Mouse (Mus musculus) liver, embryonic 13.5 days (tissue): Measurements from ENCODE around the gene Ube2q1. TPM values are rescaled to one million over a fixed set of nuclear protein-coding genes. Genes with fewer than 3 reads are reported as not detected.
A peak's percentile ranks its signal among the peaks of the same experiment; 100 is the strongest.
"Not testable (repeated sequence)": the region's sequence is repeated elsewhere in the genome, so short reads cannot be mapped to it uniquely, and the experiment has no call there.

Experiments
- ATAC-seq: fragments of 200-750 bp; cut with Nextera tagmentation; 2 replicates; pipeline ENCODE4 v1.8.0; 2017; ENCODE audit warnings: low read depth, mild to moderate bottlenecking, moderate number of reproducible peaks, moderate library complexity
- DNase-seq: peaks from one replicate; pipeline ENCODE4 v3.0.0; 2022
- H3K27ac ChIP-seq: fragments of 300-500 bp; sonication (generic); 2 replicates; pipeline ENCODE4 v1.5.1; 2015; ENCODE audit warnings: moderate library complexity, mild to moderate bottlenecking, inconsistent platforms
- H3K27me3 ChIP-seq: fragments of 300-500 bp; sonication (generic); 2 replicates; pipeline ENCODE4 v1.6.1; 2015; ENCODE audit warnings: mild to moderate bottlenecking, inconsistent platforms
- H3K36me3 ChIP-seq: fragments of 300-500 bp; sonication (generic); 2 replicates; pipeline ENCODE4 v1.6.1; 2015; ENCODE audit warnings: mild to moderate bottlenecking, inconsistent platforms
- H3K4me1 ChIP-seq: fragments of 300-500 bp; sonication (generic); replicated peaks from 2 replicates; pipeline ENCODE4 v1.6.1; 2015; ENCODE audit warnings: inconsistent platforms
- H3K4me2 ChIP-seq: fragments of 300-500 bp; sonication (generic); 2 replicates; pipeline ENCODE4 v1.6.1; 2015; ENCODE audit warnings: inconsistent platforms, mild to moderate bottlenecking, moderate library complexity
- H3K4me3 ChIP-seq: fragments of 300-500 bp; sonication (generic); replicated peaks from 2 replicates; pipeline ENCODE4 v1.5.1; 2015; ENCODE audit warnings: mild to moderate bottlenecking, inconsistent platforms
- H3K9ac ChIP-seq: fragments of 300-500 bp; sonication (generic); 2 replicates; pipeline ENCODE4 v1.6.1; 2015; ENCODE audit warnings: mild to moderate bottlenecking, inconsistent platforms
- H3K9me3 ChIP-seq: fragments of 300-500 bp; sonication (generic); replicated peaks from 2 replicates; pipeline ENCODE4 v1.6.1; 2016; ENCODE audit warnings: inconsistent platforms
- WGBS: fragments of 180-500 bp; shearing (Covaris S2); methylation state at CpG from one replicate; pipeline ENCODE4 v1.1.7; 2015; ENCODE audit not compliant: insufficient replicate concordance; 5-methylcytosine and 5-hydroxymethylcytosine counted together
- polyA plus RNA-seq: library from polyadenylated mRNA; unstranded; fragments of >200 nt; fragmentation: Nextera tagmentation; extraction: Ambion mirVana; gene quantifications from 2 replicates; pipeline ENCODE4 v1.2.1, GENCODE M21; 2015

Gene Ube2q1
- polyA plus RNA-seq, 1 experiment from 2014 or later = 3.5 TPM

GRCm38 (mm10) chr3:89794616-89795015 lies 21.2 kb downstream of the Ube2q1 start:
- no peaks in the 10 kb centered on the region for H3K27me3 ChIP-seq
- no peak for ATAC-seq
- no peak overlapping the region for H3K4me3 ChIP-seq
- no peak for DNase-seq
- no peak overlapping the region for H3K9ac ChIP-seq
- no peak overlapping the region for H3K4me2 ChIP-seq
- WGBS = 59% methylated on average over 2 of the region's 2 CpGs
- H3K4me1 ChIP-seq = peaks cover 3% of the 10 kb centered on the region
- no peaks in the 10 kb centered on the region for H3K9me3 ChIP-seq
- H3K36me3 ChIP-seq = no peaks in the 10 kb centered on the region
- no peak overlapping the region for H3K27ac ChIP-seq

GRCm38 (mm10) chr3:89795746-89796145 lies 22.3 kb downstream of the Ube2q1 start:
- Histone ChIP-seq H3K4me2 (no peak overlapping the region), H3K27ac (no peak overlapping the region), H3K27me3 (no peaks in the 10 kb centered on the region), H3K4me3 (no peak overlapping the region), H3K9ac (no peak overlapping the region), H3K36me3 (no peaks in the 10 kb centered on the region), H3K4me1 (peaks cover 4% of the 10 kb centered on the region), H3K9me3 (no peaks in the 10 kb centered on the region)
- 60% methylated on average over 5 of the region's 5 CpGs for WGBS
- DNase-seq (no peak), ATAC-seq (no peak)

GRCm38 (mm10) chr3:89796358-89796757 lies 22.9 kb downstream of the Ube2q1 start:
- no peak overlapping the region for H3K4me3 ChIP-seq
- 21% methylated on average over 4 of the region's 4 CpGs for WGBS
- ATAC-seq = no peak
- no peaks in the 10 kb centered on the region for H3K9me3 ChIP-seq
- H3K27me3 ChIP-seq = no peaks in the 10 kb centered on the region
- no peak for DNase-seq
- H3K36me3 ChIP-seq = no peaks in the 10 kb centered on the region
- no peak overlapping the region for H3K27ac ChIP-seq
- peaks cover 4% of the 10 kb centered on the region for H3K4me1 ChIP-seq
- H3K4me2 ChIP-seq = no peak overlapping the region
- H3K9ac ChIP-seq = no peak overlapping the region

GRCm38 (mm10) chr3:89798518-89798917 lies 25.1 kb downstream of the Ube2q1 start:
- WGBS = 53% methylated on average over 3 of the region's 3 CpGs
- Histone ChIP-seq H3K36me3 (no peaks in the 10 kb centered on the region), H3K9ac (no peak overlapping the region), H3K4me1 (peaks cover 7% of the 10 kb centered on the region), H3K4me2 (no peak overlapping the region), H3K9me3 (no peaks in the 10 kb centered on the region), H3K27ac (no peak overlapping the region), H3K4me3 (no peak overlapping the region), H3K27me3 (no peaks in the 10 kb centered on the region)
- ATAC-seq (no peak), DNase-seq (no peak)

- DNase-seq (no peak), ATAC-seq (no peak)
- Histone ChIP-seq H3K36me3 (no peaks in the 10 kb centered on the region), H3K4me2 (peak overlapping the region; percentile 35), H3K27ac (no peak overlapping the region), H3K9me3 (no peaks in the 10 kb centered on the region), H3K9ac (no peak overlapping the region), H3K4me1 (peaks cover 7% of the 10 kb centered on the region), H3K4me3 (no peak overlapping the region), H3K27me3 (0 out of 2 replicates have a peak, but pooled peaks cover 4% of the 10 kb centered on the region)
- 15% methylated on average over 13 of the region's 13 CpGs for WGBS
These were observed 26.1 kb downstream of the Ube2q1 start for GRCm38 (mm10) chr3:89799476-89799875.

- not testable (repeated sequence) for H3K4me1 ChIP-seq, H3K36me3 ChIP-seq, H3K27me3 ChIP-seq, H3K4me2 ChIP-seq, H3K9me3 ChIP-seq, H3K27ac ChIP-seq, DNase-seq, H3K9ac ChIP-seq, ATAC-seq, H3K4me3 ChIP-seq
- WGBS = 51% methylated on average over 3 of the region's 3 CpGs
These were observed 26.7 kb downstream of the Ube2q1 start for GRCm38 (mm10) chr3:89800078-89800477.

- DNase-seq (no peak), ATAC-seq (no peak)
- H3K36me3 ChIP-seq = no peaks in the 10 kb centered on the region
- no peaks in the 10 kb centered on the region for H3K9me3 ChIP-seq
- H3K4me2 ChIP-seq = no peak overlapping the region
- H3K27ac ChIP-seq = no peak overlapping the region
- 0 out of 2 replicates have a peak, but pooled peaks cover 4% of the 10 kb centered on the region for H3K27me3 ChIP-seq
- WGBS = 63% methylated on average over 5 of the region's 5 CpGs
- no peak overlapping the region for H3K4me3 ChIP-seq
- no peak overlapping the region for H3K9ac ChIP-seq
- H3K4me1 ChIP-seq = peaks cover 9% of the 10 kb centered on the region
These were observed 27.5 kb downstream of the Ube2q1 start for GRCm38 (mm10) chr3:89800774-89801506.

- peak; percentile 45 for ATAC-seq
- WGBS = 5% methylated on average over 3 of the region's 3 CpGs
- H3K27ac ChIP-seq = 0 out of 2 replicates have a peak overlapping the region, but pooled peaks have one; percentile 19
These were observed 28.1 kb downstream of the Ube2q1 start for GRCm38 (mm10) chr3:89801507-89801847.

GRCm38 (mm10) chr3:89802876-89803275 lies 29.5 kb downstream of the Ube2q1 start:
- no peak overlapping the region for H3K9ac ChIP-seq
- no peaks in the 10 kb centered on the region for H3K9me3 ChIP-seq
- H3K36me3 ChIP-seq = no peaks in the 10 kb centered on the region
- H3K27me3 ChIP-seq = 0 out of 2 replicates have a peak, but pooled peaks cover 4% of the 10 kb centered on the region
- DNase-seq (no peak), ATAC-seq (no peak)
- H3K27ac ChIP-seq = no peak overlapping the region
- H3K4me2 ChIP-seq = no peak overlapping the region
- 70% methylated on average over 15 of the region's 15 CpGs for WGBS
- H3K4me1 ChIP-seq = peaks cover 20% of the 10 kb centered on the region
- H3K4me3 ChIP-seq = no peak overlapping the region

More at GRCm38 (mm10) chr3:89801507-89801847, 28.1 kb downstream of the Ube2q1 start:
- Histone ChIP-seq H3K4me1 (peaks cover 9% of the 10 kb centered on the region), H3K9me3 (no peaks in the 10 kb centered on the region), H3K9ac (no peak overlapping the region), H3K36me3 (no peaks in the 10 kb centered on the region), H3K4me3 (no peak overlapping the region), H3K4me2 (no peak overlapping the region), H3K27me3 (0 out of 2 replicates have a peak, but pooled peaks cover 4% of the 10 kb centered on the region)
- DNase-seq = no peak

- Histone ChIP-seq H3K9me3 (no peaks in the 10 kb centered on the region), H3K36me3 (no peaks in the 10 kb centered on the region), H3K4me1 (peaks cover 36% of the 10 kb centered on the region), H3K27ac (no peak overlapping the region), H3K4me3 (no peak overlapping the region), H3K4me2 (no peak overlapping the region), H3K27me3 (0 out of 2 replicates have a peak, but pooled peaks cover 4% of the 10 kb centered on the region), H3K9ac (no peak overlapping the region)
- no peak for ATAC-seq
- WGBS = 72% methylated on average over 4 of the region's 4 CpGs
- no peak for DNase-seq
These were observed 31.8 kb downstream of the Ube2q1 start for GRCm38 (mm10) chr3:89805179-89805578.

GRCm38 (mm10) chr3:89806751-89807150 lies 33.3 kb downstream of the Ube2q1 start:
- DNase-seq (no peak), ATAC-seq (no peak)
- Histone ChIP-seq H3K9ac (no peak overlapping the region), H3K4me1 (peaks cover 36% of the 10 kb centered on the region), H3K27ac (peak overlapping the region; percentile 50; the same call in 1 of the 2 replicates), H3K27me3 (0 out of 2 replicates have a peak, but pooled peaks cover 4% of the 10 kb centered on the region), H3K4me2 (no peak overlapping the region), H3K4me3 (no peak overlapping the region), H3K36me3 (no peaks in the 10 kb centered on the region), H3K9me3 (no peaks in the 10 kb centered on the region)
- 80% methylated on average over 2 of the region's 2 CpGs for WGBS

GRCm38 (mm10) chr3:89807171-89807570 lies 33.8 kb downstream of the Ube2q1 start:
- 82% methylated on average over 3 of the region's 3 CpGs for WGBS
- no peak overlapping the region for H3K4me2 ChIP-seq
- no peaks in the 10 kb centered on the region for H3K36me3 ChIP-seq
- DNase-seq (no peak), ATAC-seq (no peak)
- H3K9ac ChIP-seq = no peak overlapping the region
- no peaks in the 10 kb centered on the region for H3K9me3 ChIP-seq
- H3K4me1 ChIP-seq = peaks cover 33% of the 10 kb centered on the region
- peaks cover 6% of the 10 kb centered on the region; the same call in 1 of the 2 replicates for H3K27me3 ChIP-seq
- no peak overlapping the region for H3K4me3 ChIP-seq
- peak overlapping the region; percentile 50 for H3K27ac ChIP-seq
